In genomic region chr19:37754024-37754423, GRCm38 (mm10) we compare ENCODE assay signal across 36 mouse cellular contexts. TPM values are rescaled to one million over a fixed set of nuclear protein-coding genes. Genes with fewer than 3 reads are reported as not detected.
"Had no signal": no experiment of that assay in that cellular context is flagged by ENCODE, and none has a peak within 500 bp of the region (broad histone marks: within the 10 kb centered on the region; RNA-seq: fewer than 3 reads in every experiment).

No protein-coding gene starts in this region.

- H3K9me3 ChIP-seq: heart, embryonic 10.5 days; heart, embryonic 15.5 days; hindbrain, embryonic 12.5 days; hindbrain, embryonic 13.5 days; hindbrain, embryonic 15.5 days; intestine, embryonic 15.5 days; kidney, embryonic 15.5 days had no signal

- DNase-seq: heart, postnatal 10 days; heart, postnatal 14 days; heart, postnatal 36 days; heart, postnatal 4 days; kidney, adult 11 months; kidney, adult 18-20 months; kidney, adult 8-10 months; kidney, adult 9 months; kidney, postnatal 10 days; kidney, postnatal 14 days; kidney, postnatal 25 days; kidney, postnatal 4 days; layer of hippocampus, adult 9-11 months; layer of hippocampus, postnatal 36 days had no signal

- H3K27me3 ChIP-seq: heart, embryonic 12.5 days; heart, embryonic 13.5 days; heart, embryonic 15.5 days; hindbrain, embryonic 12.5 days; hindbrain, embryonic 13.5 days; hindbrain, embryonic 15.5 days; intestine, embryonic 15.5 days; kidney, embryonic 15.5 days had no signal

- H3K27ac ChIP-seq: heart, embryonic 10.5 days; heart, embryonic 13.5 days; heart, embryonic 15.5 days; hindbrain, embryonic 10.5 days; hindbrain, embryonic 12.5 days; hindbrain, embryonic 13.5 days; hindbrain, embryonic 14.5 days; hindbrain, embryonic 15.5 days; hindbrain, postnatal 0 days; intestine, embryonic 15.5 days; kidney, embryonic 15.5 days; kidney, postnatal 0 days; layer of hippocampus, adult 2 months; left cerebral cortex, adult 2 months had no signal

- ATAC-seq: hindbrain, embryonic 16.5 days; hindbrain, postnatal 0 days; intestine, embryonic 15.5 days; intestine, embryonic 16.5 days; intestine, postnatal 0 days had no signal

- H3K4me2 ChIP-seq: heart, embryonic 11.5 days; heart, embryonic 12.5 days; heart, embryonic 13.5 days; heart, embryonic 15.5 days; hindbrain, embryonic 12.5 days; hindbrain, embryonic 13.5 days; hindbrain, embryonic 14.5 days; hindbrain, embryonic 15.5 days; intestine, embryonic 15.5 days; kidney, embryonic 15.5 days had no signal

- H3K9ac ChIP-seq: heart, embryonic 12.5 days; heart, embryonic 13.5 days; heart, embryonic 15.5 days; hindbrain, embryonic 12.5 days; hindbrain, embryonic 13.5 days; hindbrain, embryonic 14.5 days; hindbrain, embryonic 15.5 days; intestine, embryonic 15.5 days; kidney, embryonic 15.5 days had no signal

- H3K4me1 ChIP-seq: heart, embryonic 10.5 days; heart, embryonic 12.5 days; heart, embryonic 13.5 days; heart, embryonic 15.5 days; hindbrain, embryonic 12.5 days; hindbrain, embryonic 13.5 days; hindbrain, embryonic 15.5 days; intestine, embryonic 15.5 days; kidney, embryonic 15.5 days had no signal

- H3K36me3 ChIP-seq: heart, embryonic 10.5 days; heart, embryonic 12.5 days; heart, embryonic 13.5 days; heart, embryonic 15.5 days; hindbrain, embryonic 10.5 days; hindbrain, embryonic 12.5 days; hindbrain, embryonic 13.5 days; hindbrain, embryonic 15.5 days; intestine, embryonic 15.5 days; kidney, embryonic 15.5 days had no signal

- H3K4me3 ChIP-seq: heart, embryonic 10.5 days; heart, embryonic 12.5 days; heart, embryonic 13.5 days; heart, embryonic 15.5 days; hindbrain, embryonic 10.5 days; hindbrain, embryonic 12.5 days; hindbrain, embryonic 13.5 days; hindbrain, embryonic 15.5 days; intestine, embryonic 15.5 days; kidney, embryonic 15.5 days; layer of hippocampus, adult 2 months; left cerebral cortex, adult 2 months had no signal

RNA-seq across cellular contexts. Expression of gene Cyp26a1, which starts 56.4 kb away (rescaled TPM):
- total RNA-seq: heart, postnatal 36 days; hematopoietic stem cell, adult 5-6 weeks; hindbrain, postnatal 0 days; left cerebral cortex, adult 18-20 months had no signal
- polyA plus RNA-seq: hindbrain, postnatal 0 days; large intestine, adult 2 months had no signal
